Mouse (Mus musculus) forelimb bud, embryonic 11.5 days (tissue): ENCODE measurements around the gene Tbx5.
A peak's percentile ranks its signal among the peaks of the same experiment; 100 is the strongest.

ENCODE experiments used
- DNase-seq: peaks from one replicate; pipeline ENCODE4 v3.0.0-alpha.2; 2012; ENCODE audit warnings: low read depth, low spot score

The Tbx5 gene

GRCm38 (mm10) chr5:119832479-119832796, at the start of gene Tbx5:
TSS of gene Tbx5 (plus strand) at chr5:119832668.
- no peak for DNase-seq

- DNase-seq, result no peak
These were observed 46.5 kb upstream of the Tbx5 start for GRCm38 (mm10) chr5:119785959-119786358.

GRCm38 (mm10) chr5:119791664-119792063, 40.8 kb upstream of the Tbx5 start:
- DNase-seq, result no peak

GRCm38 (mm10) chr5:119793972-119794371, 38.5 kb upstream of the Tbx5 start:
- DNase-seq, result no peak

- DNase-seq, result no peak
These were observed 37.1 kb upstream of the Tbx5 start for GRCm38 (mm10) chr5:119795376-119795775.

GRCm38 (mm10) chr5:119795777-119796176, 36.7 kb upstream of the Tbx5 start:
- no peak for DNase-seq

- DNase-seq, result no peak
These were observed 35.9 kb upstream of the Tbx5 start for GRCm38 (mm10) chr5:119796443-119797160.

DNA sequence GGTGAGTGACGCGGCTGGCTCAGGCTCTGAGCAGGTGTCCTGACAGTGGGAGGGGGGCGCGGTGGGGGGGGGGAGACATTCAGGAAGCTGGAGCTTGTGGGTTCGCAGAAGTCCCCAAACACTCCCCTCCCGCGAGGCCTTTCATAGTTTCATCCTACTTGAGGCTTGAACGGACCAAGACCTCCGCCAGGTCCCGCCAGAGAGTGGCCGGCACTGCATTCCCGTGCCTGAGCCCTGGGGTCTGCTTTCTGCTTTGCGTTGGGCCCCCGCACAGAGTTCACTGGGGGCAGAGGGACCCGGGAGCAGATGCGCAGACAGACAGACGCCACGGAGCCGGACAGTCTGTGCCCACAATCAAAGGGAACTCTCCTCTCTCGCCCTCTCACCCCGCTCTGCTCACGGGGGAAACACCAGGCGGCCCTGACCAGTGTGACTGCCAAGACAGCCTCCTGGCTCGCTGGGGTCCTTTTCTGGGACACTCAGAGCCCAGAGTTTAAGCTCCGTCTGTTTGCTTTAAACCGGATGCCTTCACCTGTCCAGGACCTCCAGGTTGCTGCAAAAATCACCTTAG, 34.8 kb upstream of the Tbx5 start:
- DNase-seq, result no peak

DNA sequence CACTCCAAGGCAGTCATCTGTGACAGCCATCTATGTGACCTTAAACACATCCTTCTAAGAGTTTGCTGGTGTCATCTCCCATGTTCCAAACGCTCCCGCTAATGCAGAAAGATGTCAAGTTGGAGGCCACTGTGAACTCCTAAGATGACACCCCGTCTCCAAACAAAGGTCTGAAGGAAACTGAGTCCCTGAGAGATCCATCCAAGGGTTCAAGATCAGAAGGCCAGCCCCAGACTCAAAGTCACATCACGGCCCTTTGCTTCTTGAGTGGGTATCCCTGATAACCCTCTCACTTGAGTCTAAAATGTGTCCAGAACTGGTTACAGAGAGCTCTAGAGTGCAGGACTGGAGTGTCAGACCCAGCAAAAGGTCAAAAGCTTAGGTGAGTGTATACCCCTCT, 34.2 kb upstream of the Tbx5 start:
- no peak for DNase-seq

DNA sequence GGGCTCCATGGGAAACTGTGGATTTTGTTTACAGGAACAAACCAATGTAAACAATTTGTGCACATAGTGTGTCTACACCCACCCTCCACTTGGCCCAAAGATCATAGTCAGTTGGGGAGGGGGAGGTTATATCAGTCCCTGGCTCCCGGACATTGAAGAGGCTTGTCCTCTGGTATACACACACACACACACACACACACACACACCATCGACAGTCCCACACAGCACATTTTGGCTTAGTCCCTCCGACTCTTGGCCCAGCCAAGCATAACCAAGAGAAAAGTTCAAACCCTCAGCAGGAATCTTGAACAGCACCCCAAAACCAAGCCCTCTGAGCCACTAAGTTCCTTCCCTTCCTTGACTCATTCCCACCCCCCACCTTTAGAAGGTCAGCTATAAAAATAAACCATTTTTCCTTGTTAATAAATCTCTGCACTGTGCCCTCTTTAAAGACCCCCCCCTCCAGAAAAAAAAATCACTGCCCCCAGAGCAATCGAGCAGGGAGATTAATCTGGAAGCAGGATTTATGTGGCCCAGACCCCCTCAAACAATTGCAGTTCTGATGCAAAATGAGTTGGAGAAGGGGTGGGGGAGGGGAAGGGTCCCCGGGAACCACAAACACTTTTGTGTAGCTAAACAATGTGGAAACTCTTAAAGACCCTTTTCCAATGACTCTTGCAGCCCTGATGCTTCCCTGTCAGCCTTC, 33.6 kb upstream of the Tbx5 start:
- DNase-seq, result no peak

GRCm38 (mm10) chr5:119799419-119800242, 32.8 kb upstream of the Tbx5 start:
- no peak for DNase-seq

DNA sequence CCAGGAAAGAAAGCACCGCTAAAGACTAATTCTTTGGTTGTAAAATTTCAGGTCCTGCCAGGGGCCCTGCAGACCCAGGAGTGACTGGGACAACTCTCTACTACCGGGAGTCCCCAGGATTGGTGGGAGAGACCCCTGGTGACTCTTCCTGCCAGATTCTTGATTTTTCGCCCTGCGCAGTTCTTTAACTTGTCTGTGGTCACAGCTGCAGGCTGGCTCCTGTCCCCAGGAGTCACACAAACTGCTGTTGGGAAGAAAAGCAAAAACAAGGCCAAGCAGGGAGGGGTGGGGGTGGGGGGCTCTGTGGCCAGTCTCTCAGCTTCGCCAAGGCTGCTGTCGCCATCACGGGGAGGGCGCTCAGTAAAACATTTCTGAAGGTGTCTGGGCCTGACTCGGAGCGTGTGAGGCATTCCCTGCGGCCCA, 32.2 kb upstream of the Tbx5 start:
- DNase-seq, result no peak

DNA sequence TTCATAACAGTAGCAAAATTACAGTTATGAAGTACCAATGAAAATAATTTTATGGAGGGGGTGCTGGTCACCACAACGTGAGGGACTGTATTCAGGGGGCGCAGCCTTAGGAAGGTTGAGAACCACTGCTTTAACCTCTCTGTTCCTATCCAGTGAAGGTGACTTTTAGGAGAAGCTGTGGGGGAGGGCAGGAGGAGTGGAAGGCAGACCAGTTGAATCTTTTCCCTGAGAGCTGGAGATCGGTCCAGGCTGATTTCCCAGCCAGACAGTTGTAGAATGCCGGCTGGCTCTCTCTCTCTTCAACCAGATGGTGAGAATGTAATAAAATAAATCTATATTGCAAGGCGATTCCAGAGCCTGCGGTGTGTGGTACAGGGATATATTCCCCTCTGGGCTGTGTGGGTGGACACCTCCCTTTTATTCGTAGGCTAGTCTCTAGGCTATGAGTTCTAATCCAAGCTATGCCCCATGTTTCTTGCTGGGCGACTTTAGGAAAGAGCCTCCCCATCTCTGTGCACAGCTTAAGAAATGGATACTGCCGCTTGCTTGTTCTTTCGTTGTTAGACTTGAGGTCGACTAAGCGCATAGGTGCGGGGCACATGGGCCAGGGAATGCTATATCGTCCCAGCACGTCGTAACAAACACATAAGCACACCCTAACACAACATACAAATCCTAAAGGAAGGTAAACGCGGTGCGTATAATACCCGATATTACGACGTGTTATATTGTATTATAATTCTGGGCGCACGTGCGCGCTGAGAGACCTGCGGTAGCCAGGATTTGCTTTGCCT, 29.7 kb upstream of the Tbx5 start:
- DNase-seq, result no peak

DNA sequence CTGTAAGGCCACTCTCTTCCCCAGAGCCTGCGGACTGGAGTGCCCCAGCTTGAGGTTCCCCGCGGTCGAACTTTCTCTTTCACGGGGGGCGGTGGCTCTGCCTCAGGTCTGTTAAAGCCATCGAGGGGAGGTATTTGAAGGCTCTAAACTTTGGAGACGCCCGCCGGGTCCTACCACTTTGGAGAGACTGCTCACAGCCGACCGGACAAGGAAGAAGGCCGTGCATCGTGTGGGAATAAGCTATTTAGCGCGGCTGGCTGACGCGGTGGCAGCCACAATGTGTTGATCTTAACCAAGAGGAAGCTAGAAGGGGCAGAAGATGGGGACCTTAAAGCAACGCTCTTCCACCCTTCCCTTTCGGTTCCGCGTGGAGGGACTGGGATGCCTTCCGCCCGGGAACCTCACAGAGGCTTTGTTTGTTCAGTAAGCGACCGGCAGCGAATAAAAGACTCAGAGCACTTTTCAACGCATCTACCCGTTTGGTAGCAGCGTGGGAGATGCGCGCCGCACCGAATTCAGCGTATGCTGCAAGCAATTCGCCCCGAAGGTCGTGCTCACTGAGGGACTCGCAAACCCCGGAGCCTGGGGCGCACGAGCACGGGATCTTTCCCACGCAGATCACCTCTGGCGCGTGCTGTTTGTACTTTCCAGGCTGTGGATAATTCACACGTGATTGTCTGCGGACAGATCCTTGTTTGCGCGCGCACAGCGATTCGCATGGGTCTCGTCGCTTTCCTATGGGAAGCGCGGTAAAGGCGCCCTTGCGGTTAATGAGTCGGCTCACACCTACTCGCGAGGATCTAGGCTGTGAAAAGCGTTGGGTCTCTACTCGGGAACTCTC, 28.8 kb upstream of the Tbx5 start:
- no peak for DNase-seq

DNA sequence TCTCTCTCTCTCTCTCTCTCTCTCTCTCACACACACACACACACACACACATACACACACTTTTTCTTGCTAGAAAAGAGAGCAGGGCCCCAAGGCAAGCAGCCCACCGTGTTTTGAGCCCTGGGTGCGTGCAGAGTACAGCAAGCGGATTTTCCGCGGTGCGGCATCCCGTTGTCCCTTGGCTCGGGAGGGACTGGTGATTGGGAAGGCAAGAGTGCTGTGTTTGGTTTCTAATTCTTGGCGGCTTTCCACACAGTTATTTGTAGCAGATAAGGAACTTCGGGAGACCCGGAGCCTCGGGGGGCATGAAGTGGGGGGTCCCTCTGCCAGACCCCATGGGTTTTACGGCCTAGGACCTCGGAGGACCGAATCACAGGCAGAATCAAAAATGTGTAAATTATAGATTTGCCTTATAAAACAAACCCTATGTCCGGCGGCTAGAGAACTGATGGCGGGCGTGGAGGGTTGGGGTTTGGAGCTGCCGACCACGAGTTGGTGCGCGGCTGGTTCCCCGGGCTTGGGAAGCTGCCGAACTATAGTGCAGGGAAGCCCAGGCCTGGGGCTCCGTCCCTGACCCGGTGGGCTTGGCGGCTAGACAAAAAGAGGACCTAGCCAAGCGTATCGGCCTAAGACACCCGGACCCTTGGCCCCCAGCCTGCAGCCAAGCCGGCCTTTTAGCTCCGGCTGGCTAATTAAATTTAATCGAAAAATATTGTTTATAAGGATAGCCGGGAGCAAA, 28.0 kb upstream of the Tbx5 start:
- DNase-seq, result no peak

DNA sequence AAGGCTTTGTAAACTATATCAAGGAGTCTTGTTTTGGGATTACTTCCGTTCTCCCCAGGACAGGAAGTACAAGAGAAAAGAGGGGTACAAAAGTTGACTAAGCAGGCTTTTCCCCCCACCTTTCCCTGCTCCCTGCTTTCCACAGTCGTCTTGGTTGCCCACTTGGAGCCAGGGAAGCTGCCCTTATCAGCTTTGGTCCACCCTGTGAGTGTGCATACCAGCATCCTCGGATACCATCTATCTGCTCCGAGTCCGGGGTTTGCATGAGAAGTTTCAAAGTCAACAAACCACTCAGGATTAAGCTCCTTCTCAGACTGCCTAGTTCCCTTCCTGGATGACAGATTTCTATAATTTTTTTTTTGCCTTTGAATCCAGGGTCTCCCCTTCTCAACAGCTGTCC, 26.8 kb upstream of the Tbx5 start:
- DNase-seq, result no peak

DNA sequence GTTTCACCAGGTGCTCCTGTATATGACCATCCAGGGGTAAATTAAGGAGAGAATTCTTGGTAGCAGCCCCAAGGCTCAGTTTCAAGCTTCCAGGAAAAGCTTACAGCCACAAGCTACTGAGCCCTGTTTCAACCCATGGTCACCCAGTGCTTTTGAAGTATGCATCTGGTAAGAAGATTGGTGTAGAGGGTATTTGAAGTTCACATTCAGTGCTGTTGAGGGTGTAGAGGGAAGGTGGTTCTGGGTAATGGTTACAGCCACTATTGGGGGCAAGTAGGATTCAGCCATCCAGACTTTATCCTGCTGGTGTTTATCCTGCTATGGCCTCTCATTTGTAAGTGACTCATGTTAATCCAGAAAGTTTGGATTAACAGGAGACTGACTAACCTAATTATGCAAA, 26.0 kb upstream of the Tbx5 start:
- DNase-seq, result peak; percentile 64

DNA sequence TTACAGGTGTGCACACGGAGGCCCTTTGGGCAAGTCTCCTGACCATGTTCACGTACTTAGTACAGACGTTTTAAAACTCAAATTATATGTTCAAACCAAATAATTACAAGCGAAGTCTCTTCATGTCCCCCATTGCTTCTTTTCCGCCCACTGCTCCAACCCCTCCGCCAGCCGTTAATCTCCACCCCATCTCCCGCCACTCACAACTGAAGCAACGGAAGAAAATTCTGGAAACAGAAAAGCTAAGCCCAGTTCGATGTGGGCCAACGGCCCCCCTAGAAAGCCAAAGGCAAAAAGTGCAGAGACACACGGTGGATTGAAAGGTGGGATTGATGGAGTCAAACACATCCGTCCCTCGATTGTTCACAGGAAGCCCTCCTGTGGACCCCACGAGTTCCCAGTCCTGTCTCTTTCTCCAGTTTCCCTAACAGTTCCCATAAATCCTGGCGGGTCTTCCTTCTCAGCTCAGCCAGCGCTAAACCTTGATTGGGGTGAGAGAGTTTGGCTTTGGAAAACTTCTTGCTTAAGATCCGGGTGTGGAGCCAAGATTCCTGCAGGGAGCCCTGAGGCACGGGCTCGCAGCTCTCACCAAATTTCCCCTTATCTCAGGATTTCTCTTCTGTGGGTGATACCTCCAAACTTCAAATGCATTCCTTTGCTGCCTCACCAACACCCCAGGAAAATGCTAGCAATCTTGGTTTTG, 24.8 kb upstream of the Tbx5 start:
- DNase-seq, result no peak

DNA sequence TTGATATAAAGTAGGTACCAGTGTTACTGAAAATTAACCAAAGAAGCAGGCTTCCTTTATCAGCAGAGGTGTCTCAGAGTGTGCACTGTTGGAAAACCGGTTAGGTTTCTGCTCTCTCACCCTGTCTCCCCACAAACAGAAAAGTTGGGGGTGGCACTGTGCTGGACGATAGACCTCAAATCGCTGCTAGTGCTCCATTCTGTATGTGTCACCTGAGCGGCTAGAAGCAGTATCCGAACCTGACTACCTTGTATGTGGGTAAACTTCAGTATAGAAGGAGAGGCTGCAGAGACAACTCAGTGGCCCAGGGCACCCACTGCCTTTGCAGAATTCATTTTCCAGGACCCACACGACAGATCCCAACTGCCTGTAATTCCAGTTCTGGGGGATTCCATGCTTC, 23.8 kb upstream of the Tbx5 start:
- no peak for DNase-seq
